Mouse (Mus musculus): ENCODE measurements around the gene S100a3. TPM values are rescaled to one million over a fixed set of nuclear protein-coding genes. Genes with fewer than 3 reads are reported as not detected.

Gene S100a3
- polyA plus RNA-seq (2015; fragmentation: Nextera tagmentation; extraction: Ambion mirVana) = 2.6 and 5.0 TPM in 2 replicates

DNA sequence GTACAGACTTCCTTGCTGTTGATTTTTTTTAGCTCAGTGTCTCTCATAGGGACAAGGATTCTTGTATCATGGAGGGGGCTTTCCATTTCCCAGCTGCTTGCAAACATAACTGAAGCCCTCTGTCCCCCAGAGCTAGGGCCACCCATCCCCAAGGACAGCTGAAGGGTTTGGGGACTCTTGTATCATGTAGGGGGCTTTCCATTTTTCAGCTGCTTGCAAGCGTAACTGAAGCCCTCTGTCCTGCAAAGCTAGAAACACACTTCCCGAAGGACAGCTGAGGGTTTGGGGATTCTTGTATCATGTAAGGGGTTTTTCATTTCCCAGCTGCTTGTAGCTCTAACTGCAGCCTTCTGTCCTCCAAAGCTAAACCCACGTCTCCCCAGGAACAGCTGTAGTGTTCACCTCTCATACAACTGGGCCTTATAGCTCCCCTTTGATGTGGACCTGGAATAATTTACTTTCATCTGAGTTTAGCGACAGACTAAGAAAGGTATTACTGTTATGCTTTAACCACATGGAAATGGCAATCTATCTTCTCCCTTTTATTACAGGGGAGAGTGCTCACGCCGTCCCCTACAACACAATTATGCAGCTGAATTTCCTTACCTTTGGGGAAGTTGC is at the start of gene S100a3:
TSS of gene S100a3 (plus strand) at position 571 of the 621 bp plus-strand sequence.
- H3K4me1 ChIP-seq (ENCODE audit: control insufficient read depth, insufficient read depth, low read length) = no peaks in the 10 kb centered on the region
- no peaks in the 10 kb centered on the region for H3K9me3 ChIP-seq (replicated peaks; ENCODE audit: control insufficient read depth, low read length)
- H3K4me2 ChIP-seq (ENCODE audit: low read depth, low read length) = no peak within 1 kb of the TSS
- 66% methylated on average over 6 of the region's 6 CpGs for WGBS
- ATAC-seq (ENCODE audit: insufficient read depth, low FRiP score) = no peak
- no peaks in the 10 kb centered on the region for H3K27me3 ChIP-seq (ENCODE audit: control insufficient read depth, insufficient read depth, low read length)
- no peak within 1 kb of the TSS for H3K9ac ChIP-seq (ENCODE audit: low read length)
- H3K36me3 ChIP-seq (ENCODE audit: control insufficient read depth, insufficient read depth, low read length) = no peaks in the 10 kb centered on the region
- no peak within 1 kb of the TSS for H3K4me3 ChIP-seq (replicated peaks; ENCODE audit: low read length)
- H3K27ac ChIP-seq (ENCODE audit: low read length) = no peak within 1 kb of the TSS

DNA sequence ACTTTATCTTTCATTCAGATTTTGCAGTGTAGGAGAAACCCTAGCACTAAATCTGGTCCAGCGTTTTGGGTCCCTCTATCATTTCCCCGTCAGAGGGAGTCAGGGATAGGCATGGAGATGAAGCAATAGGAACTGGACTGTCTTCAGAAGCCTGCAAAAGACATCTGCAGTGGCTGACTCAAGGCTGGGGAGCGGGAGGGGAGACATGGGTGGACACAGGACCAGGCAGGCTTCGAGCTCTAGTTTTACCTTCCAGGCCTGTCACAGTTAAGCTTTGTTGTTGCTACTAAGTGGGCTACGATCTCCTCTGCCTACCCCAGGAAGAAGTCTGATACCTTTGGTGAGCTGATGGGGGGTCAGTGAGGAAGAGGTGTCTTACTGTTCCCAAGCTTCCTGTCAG is 48.1 kb upstream of the S100a3 start:
- 0 out of 2 replicates have a peak, but pooled peaks cover 3% of the 10 kb centered on the region for H3K27me3 ChIP-seq (ENCODE audit: control insufficient read depth, insufficient read depth, low read length)
- peaks cover under 1% of the 10 kb centered on the region; the same call in 1 of the 2 replicates for H3K36me3 ChIP-seq (ENCODE audit: control insufficient read depth, insufficient read depth, low read length)
- peaks cover 23% of the 10 kb centered on the region for H3K4me1 ChIP-seq (ENCODE audit: control insufficient read depth, insufficient read depth, low read length)
- no peak overlapping the region for H3K27ac ChIP-seq (ENCODE audit: low read length)
- no peak overlapping the region for H3K9ac ChIP-seq (ENCODE audit: low read length)
- ATAC-seq (ENCODE audit: insufficient read depth, low FRiP score) = no peak
- H3K4me2 ChIP-seq (ENCODE audit: low read depth, low read length) = no peak overlapping the region
- 86% methylated on average over 5 of the region's 5 CpGs for whole genome bisulfite sequencing
- no peaks in the 10 kb centered on the region for H3K9me3 ChIP-seq (replicated peaks; ENCODE audit: control insufficient read depth, low read length)
- no peak overlapping the region for H3K4me3 ChIP-seq (replicated peaks; ENCODE audit: low read length)

DNA sequence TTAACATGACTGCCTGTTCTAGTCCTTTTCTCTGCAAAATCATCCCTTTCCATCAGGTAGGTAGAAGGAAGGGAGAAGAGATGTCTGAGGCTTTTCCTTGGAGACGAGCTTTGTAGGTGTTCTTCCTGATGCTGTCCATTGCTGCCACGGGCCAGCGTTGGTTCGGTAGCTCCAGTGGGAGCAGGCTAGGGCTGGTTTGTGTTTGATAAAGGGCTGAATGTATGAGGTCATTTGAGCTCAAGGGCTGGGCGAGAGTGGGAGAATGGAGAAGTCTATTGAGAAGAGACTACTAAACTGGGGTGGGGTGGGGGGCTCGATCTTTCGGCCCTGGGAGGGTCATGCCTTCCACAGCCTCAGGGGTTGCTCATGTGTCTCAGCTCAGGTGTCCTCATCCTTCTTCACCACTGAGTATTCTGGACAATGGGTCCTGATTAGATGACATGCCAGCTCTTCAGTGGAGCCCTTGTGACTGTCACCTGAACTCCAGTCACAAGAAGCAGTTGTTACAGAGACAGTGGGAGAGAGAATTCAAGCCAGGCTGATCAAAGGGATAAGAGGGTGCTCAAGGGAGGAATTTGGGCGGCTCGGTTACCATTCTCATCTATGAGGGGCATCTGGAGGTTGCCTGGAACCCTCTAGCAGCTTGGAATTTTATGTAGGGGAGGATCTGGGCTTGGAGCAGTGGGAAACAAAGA is 47.3 kb upstream of the S100a3 start:
- Histone ChIP-seq H3K9ac (ENCODE audit: low read length) (peak overlapping the region; percentile 73; the same call in 1 of the 2 replicates), H3K4me1 (ENCODE audit: control insufficient read depth, insufficient read depth, low read length) (peaks cover 14% of the 10 kb centered on the region), H3K9me3 (replicated peaks; ENCODE audit: control insufficient read depth, low read length) (no peaks in the 10 kb centered on the region), H3K4me3 (replicated peaks; ENCODE audit: low read length) (peak overlapping the region; percentile 50), H3K27ac (ENCODE audit: low read length) (no peak overlapping the region), H3K27me3 (ENCODE audit: control insufficient read depth, insufficient read depth, low read length) (0 out of 2 replicates have a peak, but pooled peaks cover 3% of the 10 kb centered on the region), H3K36me3 (ENCODE audit: control insufficient read depth, insufficient read depth, low read length) (no peaks in the 10 kb centered on the region), H3K4me2 (ENCODE audit: low read depth, low read length) (peak overlapping the region; percentile 92)
- no peak for ATAC-seq (ENCODE audit: insufficient read depth, low FRiP score)
- WGBS = 76% methylated on average over 9 of the region's 9 CpGs

GRCm38 (mm10) chr3:90513796-90514590 is 46.4 kb upstream of the S100a3 start, which contains the start of the genes S100a1 and S100a13:
TSS of gene S100a1 (minus strand) at chr3:90514392.
TSS of gene S100a13 (plus strand) at chr3:90514435.
- ATAC-seq (ENCODE audit: insufficient read depth, low FRiP score) = peak; percentile 63
- H3K36me3 ChIP-seq (ENCODE audit: control insufficient read depth, insufficient read depth, low read length) = no peaks in the 10 kb centered on the region
- no peaks in the 10 kb centered on the region for H3K9me3 ChIP-seq (replicated peaks; ENCODE audit: control insufficient read depth, low read length)
- 4% methylated on average over 25 of the region's 25 CpGs for WGBS
- peak within 1 kb of the TSS; percentile 76 for H3K27ac ChIP-seq (ENCODE audit: low read length)
- H3K4me2 ChIP-seq (ENCODE audit: low read depth, low read length) = peak within 1 kb of the TSS; percentile 92
- peaks cover 13% of the 10 kb centered on the region for H3K4me1 ChIP-seq (ENCODE audit: control insufficient read depth, insufficient read depth, low read length)
- 0 out of 2 replicates have a peak, but pooled peaks cover 3% of the 10 kb centered on the region for H3K27me3 ChIP-seq (ENCODE audit: control insufficient read depth, insufficient read depth, low read length)
- peak within 1 kb of the TSS; percentile 73 for H3K9ac ChIP-seq (ENCODE audit: low read length)
- peak within 1 kb of the TSS; percentile 50 for H3K4me3 ChIP-seq (replicated peaks; ENCODE audit: low read length)

GRCm38 (mm10) chr3:90514691-90515090 is 45.7 kb upstream of the S100a3 start:
- Histone ChIP-seq H3K4me1 (ENCODE audit: control insufficient read depth, insufficient read depth, low read length) (peaks cover 13% of the 10 kb centered on the region), H3K4me2 (ENCODE audit: low read depth, low read length) (peak overlapping the region; percentile 92), H3K4me3 (replicated peaks; ENCODE audit: low read length) (peak overlapping the region; percentile 50), H3K27ac (ENCODE audit: low read length) (peak overlapping the region; percentile 76), H3K36me3 (ENCODE audit: control insufficient read depth, insufficient read depth, low read length) (no peaks in the 10 kb centered on the region), H3K9ac (ENCODE audit: low read length) (peak overlapping the region; percentile 73), H3K27me3 (ENCODE audit: control insufficient read depth, insufficient read depth, low read length) (0 out of 2 replicates have a peak, but pooled peaks cover 3% of the 10 kb centered on the region), H3K9me3 (replicated peaks; ENCODE audit: control insufficient read depth, low read length) (no peaks in the 10 kb centered on the region)
- ATAC-seq (ENCODE audit: insufficient read depth, low FRiP score) = peak; percentile 80
- WGBS = 0% methylated on average over 10 of the region's 10 CpGs

DNA sequence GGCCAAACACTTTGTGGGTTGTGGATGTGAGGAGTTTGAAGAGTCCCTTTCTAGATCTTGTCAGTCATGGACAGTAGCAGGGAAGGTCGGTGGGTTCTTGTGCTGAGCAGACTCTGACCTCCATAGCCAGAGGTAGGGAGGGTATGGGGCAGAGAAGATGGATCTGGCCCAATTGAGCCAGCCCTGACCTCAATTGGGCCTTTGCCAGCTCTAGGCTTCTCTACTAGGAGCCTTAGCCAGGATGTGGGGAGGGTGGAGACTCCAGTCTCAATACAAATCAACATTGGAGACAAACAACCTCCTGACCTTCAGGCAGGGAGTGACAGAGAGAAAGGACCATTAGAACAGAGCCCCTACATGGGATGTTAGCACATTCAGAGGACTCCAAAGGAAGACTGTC is 45.1 kb upstream of the S100a3 start:
- WGBS = 47% methylated on average over 1 of the region's 1 CpGs
- peak overlapping the region; percentile 76; the same call in 1 of the 2 replicates for H3K27ac ChIP-seq (ENCODE audit: low read length)

DNA sequence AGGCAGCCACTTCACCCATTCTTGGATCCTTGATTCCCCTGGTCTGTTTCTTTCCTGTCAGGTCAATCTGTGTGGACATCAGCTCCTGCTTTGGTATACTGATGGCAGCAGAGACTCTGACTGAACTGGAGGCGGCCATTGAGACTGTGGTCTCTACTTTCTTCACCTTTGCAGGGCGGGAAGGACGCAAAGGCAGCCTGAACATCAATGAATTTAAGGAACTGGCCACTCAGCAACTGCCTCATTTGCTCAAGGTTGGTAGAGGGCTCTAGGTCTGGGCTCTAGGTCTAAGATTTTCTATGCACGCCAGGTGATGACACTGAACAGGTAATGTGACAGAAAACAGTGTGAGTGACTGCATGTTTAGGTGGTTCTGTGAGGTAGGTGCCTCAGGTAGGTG is 44.6 kb upstream of the S100a3 start:
- H3K27me3 ChIP-seq (ENCODE audit: control insufficient read depth, insufficient read depth, low read length) = 0 out of 2 replicates have a peak, but pooled peaks cover 3% of the 10 kb centered on the region
- peaks cover 13% of the 10 kb centered on the region for H3K4me1 ChIP-seq (ENCODE audit: control insufficient read depth, insufficient read depth, low read length)
- H3K4me3 ChIP-seq (replicated peaks; ENCODE audit: low read length) = no peak overlapping the region
- peak overlapping the region; percentile 92; the same call in 1 of the 2 replicates for H3K4me2 ChIP-seq (ENCODE audit: low read depth, low read length)
- H3K27ac ChIP-seq (ENCODE audit: low read length) = no peak overlapping the region
- WGBS = 92% methylated on average over 4 of the region's 4 CpGs
- H3K9ac ChIP-seq (ENCODE audit: low read length) = no peak overlapping the region
- ATAC-seq (ENCODE audit: insufficient read depth, low FRiP score) = no peak
- no peaks in the 10 kb centered on the region for H3K36me3 ChIP-seq (ENCODE audit: control insufficient read depth, insufficient read depth, low read length)
- no peaks in the 10 kb centered on the region for H3K9me3 ChIP-seq (replicated peaks; ENCODE audit: control insufficient read depth, low read length)

More for the DNA sequence above, 45.1 kb upstream of the S100a3 start:
- Histone ChIP-seq H3K36me3 (ENCODE audit: control insufficient read depth, insufficient read depth, low read length) (no peaks in the 10 kb centered on the region), H3K4me2 (ENCODE audit: low read depth, low read length) (peak overlapping the region; percentile 92), H3K9me3 (replicated peaks; ENCODE audit: control insufficient read depth, low read length) (no peaks in the 10 kb centered on the region), H3K4me1 (ENCODE audit: control insufficient read depth, insufficient read depth, low read length) (peaks cover 13% of the 10 kb centered on the region), H3K4me3 (replicated peaks; ENCODE audit: low read length) (peak overlapping the region; percentile 50), H3K9ac (ENCODE audit: low read length) (peak overlapping the region; percentile 73), H3K27me3 (ENCODE audit: control insufficient read depth, insufficient read depth, low read length) (0 out of 2 replicates have a peak, but pooled peaks cover 3% of the 10 kb centered on the region)
- no peak for ATAC-seq (ENCODE audit: insufficient read depth, low FRiP score)

DNA sequence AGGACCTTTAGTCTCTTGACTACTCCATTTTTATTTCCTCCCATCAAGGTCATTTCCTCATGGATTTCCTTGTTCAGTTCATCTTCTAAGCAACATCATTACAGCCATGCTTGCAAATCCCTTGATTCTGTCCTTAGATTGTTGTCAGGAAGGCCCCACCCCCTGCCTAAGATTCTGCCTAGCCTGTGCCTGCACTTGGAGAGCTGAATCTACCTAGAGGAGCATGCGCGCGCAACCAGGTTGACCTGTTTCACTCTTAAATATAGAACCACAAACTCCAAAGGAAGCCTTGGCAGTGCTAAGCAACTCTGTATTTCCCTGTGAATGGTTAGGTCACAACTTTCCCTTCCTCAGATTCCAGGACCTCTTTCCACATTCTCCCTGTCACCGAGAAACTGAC is 42.7 kb upstream of the S100a3 start:
- no peak overlapping the region for H3K4me3 ChIP-seq (replicated peaks; ENCODE audit: low read length)
- no peak overlapping the region for H3K9ac ChIP-seq (ENCODE audit: low read length)
- H3K27me3 ChIP-seq (ENCODE audit: control insufficient read depth, insufficient read depth, low read length) = 0 out of 2 replicates have a peak, but pooled peaks cover 3% of the 10 kb centered on the region
- H3K27ac ChIP-seq (ENCODE audit: low read length) = no peak overlapping the region
- H3K4me2 ChIP-seq (ENCODE audit: low read depth, low read length) = no peak overlapping the region
- H3K36me3 ChIP-seq (ENCODE audit: control insufficient read depth, insufficient read depth, low read length) = no peaks in the 10 kb centered on the region
- no peak for ATAC-seq (ENCODE audit: insufficient read depth, low FRiP score)
- no peaks in the 10 kb centered on the region for H3K9me3 ChIP-seq (replicated peaks; ENCODE audit: control insufficient read depth, low read length)
- 76% methylated on average over 4 of the region's 4 CpGs for whole genome bisulfite sequencing
- H3K4me1 ChIP-seq (ENCODE audit: control insufficient read depth, insufficient read depth, low read length) = peaks cover 13% of the 10 kb centered on the region
